21 mouse cellular contexts compared by ENCODE assay signal in genomic region chr4:102148766-102149165, GRCm38 (mm10).
DNase-seq lines count a peak whose midpoint lies in the region; ATAC-seq lines count a peak whose summit lies in the region.
"Had no signal": no experiment of that assay in that cellular context is flagged by ENCODE, and none has a peak within 500 bp of the region (broad histone marks: within the 10 kb centered on the region; RNA-seq: fewer than 3 reads in every experiment).

No protein-coding gene starts in this region.

- no peak for ATAC-seq in hindbrain, embryonic 14.5 days (ENCODE audit: low FRiP score)
- ATAC-seq: CD4-positive, CD25-positive, alpha-beta regulatory T cell, adult 4 months had no signal

- H3K4me1 ChIP-seq in hindbrain, embryonic 14.5 days (replicated peaks; ENCODE audit: control insufficient read depth, insufficient read depth, low read length): no peaks in the 10 kb centered on the region
- H3K4me1 ChIP-seq: forebrain, embryonic 12.5 days; hindbrain, embryonic 10.5 days; limb, embryonic 13.5 days; liver, embryonic 13.5 days; neural tube, embryonic 12.5 days had no signal

- no peak overlapping the region for H3K4me2 ChIP-seq in hindbrain, embryonic 14.5 days (replicated peaks)
- H3K4me2 ChIP-seq: forebrain, embryonic 12.5 days; limb, embryonic 13.5 days; liver, embryonic 13.5 days; lung, embryonic 14.5 days; neural tube, embryonic 12.5 days had no signal

- H3K27me3 ChIP-seq in hindbrain, embryonic 14.5 days (ENCODE audit: control insufficient read depth, insufficient read depth, low read length): no peaks in the 10 kb centered on the region
- H3K27me3 ChIP-seq: forebrain, embryonic 12.5 days; limb, embryonic 13.5 days; liver, embryonic 13.5 days; neural tube, embryonic 12.5 days had no signal

- intact Hi-C loops in left cerebral cortex, postnatal 36 days (cut with DNase I): no loop called here

- peak; percentile 36 for DNase-seq in layer of hippocampus, adult 9-11 months
- DNase-seq in layer of hippocampus, postnatal 14 days (ENCODE audit: low spot score in 2 of 2): no peak
- peak; percentile 76 to 83 for DNase-seq in frontal cortex, postnatal 36 days (ENCODE audit: low spot score in 2 of 2)
- DNase-seq in left cerebral cortex, postnatal 36 days (ENCODE audit: low spot score in 2 of 2): peak; percentile 73 to 83
- no peak for DNase-seq in lung, postnatal 10 days
- no peak for DNase-seq in hindbrain, embryonic 14.5 days (ENCODE audit: low spot score)
- DNase-seq in kidney, adult 11 months: no peak
- DNase-seq: adrenal gland, postnatal 25 days; cerebellum, adult 8-10 months; kidney, postnatal 14 days; liver, embryonic 13.5 days; lung, embryonic 14.5 days; lung, postnatal 4 days; thymus, postnatal 25 days had no signal

- 77% methylated on average over 4 of the region's 4 CpGs for WGBS in hindbrain, embryonic 14.5 days

- no peak overlapping the region for H3K27ac ChIP-seq in hindbrain, embryonic 14.5 days
- H3K27ac ChIP-seq: forebrain, embryonic 12.5 days; heart, embryonic 10.5 days; hindbrain, embryonic 10.5 days; limb, embryonic 13.5 days; liver, embryonic 13.5 days; midbrain, embryonic 10.5 days; neural tube, embryonic 12.5 days had no signal

- H3K9me3 ChIP-seq in hindbrain, embryonic 14.5 days (ENCODE audit: control insufficient read depth, low read length): no peaks in the 10 kb centered on the region
- H3K9me3 ChIP-seq: forebrain, embryonic 12.5 days; heart, embryonic 10.5 days; hindbrain, embryonic 10.5 days; limb, embryonic 13.5 days; liver, embryonic 13.5 days; midbrain, embryonic 10.5 days; neural tube, embryonic 12.5 days had no signal

- H3K9ac ChIP-seq in hindbrain, embryonic 14.5 days: no peak overlapping the region
- H3K9ac ChIP-seq: forebrain, embryonic 12.5 days; limb, embryonic 13.5 days; liver, embryonic 13.5 days; lung, embryonic 14.5 days; neural tube, embryonic 12.5 days had no signal

- no peaks in the 10 kb centered on the region for H3K36me3 ChIP-seq in hindbrain, embryonic 14.5 days (replicated peaks; ENCODE audit: control insufficient read depth, insufficient read depth)
- H3K36me3 ChIP-seq: forebrain, embryonic 12.5 days; heart, embryonic 10.5 days; hindbrain, embryonic 10.5 days; limb, embryonic 13.5 days; liver, embryonic 13.5 days; midbrain, embryonic 10.5 days; neural tube, embryonic 12.5 days had no signal

- H3K4me3 ChIP-seq in hindbrain, embryonic 14.5 days (replicated peaks; ENCODE audit: low read length): no peak overlapping the region
- H3K4me3 ChIP-seq: forebrain, embryonic 12.5 days; heart, embryonic 10.5 days; hindbrain, embryonic 10.5 days; limb, embryonic 13.5 days; liver, embryonic 13.5 days; midbrain, embryonic 10.5 days; neural tube, embryonic 12.5 days had no signal

Comparison
In these comparisons a context has a peak if more than half of its experiments do, and no peak if none do; other contexts are left out.
1. DNase-seq: peak in layer of hippocampus, adult 9-11 months (single experiment), frontal cortex, postnatal 36 days (2 of 2) and left cerebral cortex, postnatal 36 days (2 of 2); none in layer of hippocampus, postnatal 14 days (0 of 2), lung, postnatal 10 days (single experiment), hindbrain, embryonic 14.5 days (single experiment) and kidney, adult 11 months (single experiment).